Mouse (Mus musculus): Measurements from ENCODE around the gene Kcnh3.

DNA sequence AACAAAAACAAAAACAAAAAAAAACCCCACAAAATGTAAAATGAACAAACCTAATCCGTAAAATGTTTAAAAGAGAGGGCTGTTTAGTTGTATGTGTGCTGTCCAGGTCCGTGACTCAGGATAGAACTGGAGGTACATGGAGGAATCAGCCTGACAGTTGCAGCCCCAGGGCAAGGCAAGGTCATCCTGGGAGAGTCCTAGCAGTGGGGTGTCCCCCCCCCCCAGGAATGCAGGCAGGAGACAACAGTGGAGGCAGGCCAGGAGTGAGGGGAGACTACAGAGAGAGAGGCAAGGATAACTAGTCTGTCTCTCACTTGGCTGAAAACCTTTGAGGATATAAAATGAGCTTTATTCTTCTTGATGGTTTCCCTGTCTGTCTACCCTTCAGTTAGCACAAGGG, 39.7 kb downstream of the Kcnh3 start:
- TF ChIP-seq CTCF (conservative IDR thresholded peaks at IDR 0.05; ENCODE audit: low read length) (no peak), NANOG (IDR thresholded peaks at IDR 0.05; ENCODE audit: borderline replicate concordance, low read length) (no peak), POU5F1 (IDR thresholded peaks at IDR 0.05; ENCODE audit: borderline replicate concordance, low read length) (no peak)

All from E14TG2a.4 (cell line).